Mouse (Mus musculus) midbrain, embryonic 12.5 days (tissue): ENCODE data around the gene Gm20388. TPM values are rescaled to one million over a fixed set of nuclear protein-coding genes. Genes with fewer than 3 reads are reported as not detected.
"Not testable (repeated sequence)": the region's sequence is repeated elsewhere in the genome, so short reads cannot be mapped to it uniquely, and the experiment has no call there.

Experiments
- ATAC-seq: fragments of 200-750 bp; cut with Nextera tagmentation; 2 replicates; pipeline ENCODE4 v1.8.0; 2017; ENCODE audit warnings: low read depth, moderate TSS enrichment, moderate library complexity; ENCODE audit not compliant: low FRiP score
- H3K27ac ChIP-seq: fragments of 300-500 bp; sonication (generic); replicated peaks from 2 replicates; pipeline ENCODE4 v1.5.1; 2016; ENCODE audit warnings: mild to moderate bottlenecking
- H3K27me3 ChIP-seq: fragments of 300-500 bp; sonication (generic); 2 replicates; pipeline ENCODE4 v1.6.1; 2016; ENCODE audit warnings: mild to moderate bottlenecking
- H3K36me3 ChIP-seq: fragments of 300-500 bp; sonication (generic); 2 replicates; pipeline ENCODE4 v1.6.1; 2016
- H3K4me1 ChIP-seq: fragments of 300-500 bp; sonication (generic); 2 replicates; pipeline ENCODE4 v1.6.1; 2016
- H3K4me2 ChIP-seq: fragments of 300-500 bp; sonication (generic); replicated peaks from 2 replicates; pipeline ENCODE4 v1.6.1; 2016; ENCODE audit warnings: mild to moderate bottlenecking, moderate library complexity
- H3K4me3 ChIP-seq: fragments of 300-500 bp; sonication (generic); 2 replicates; pipeline ENCODE4 v1.5.1; 2016; ENCODE audit warnings: mild to moderate bottlenecking
- H3K9ac ChIP-seq: fragments of 300-500 bp; sonication (generic); replicated peaks from 2 replicates; pipeline ENCODE4 v1.6.1; 2016; ENCODE audit warnings: mild to moderate bottlenecking, moderate library complexity
- H3K9me3 ChIP-seq: fragments of 300-500 bp; sonication (generic); 2 replicates; pipeline ENCODE4 v1.6.1; 2016; ENCODE audit warnings: mild to moderate bottlenecking
- WGBS: fragments of 180-500 bp; shearing (Covaris S2); methylation state at CpG from one replicate; pipeline ENCODE4 v1.1.7; 2016; 5-methylcytosine and 5-hydroxymethylcytosine counted together
- polyA plus RNA-seq: library from polyadenylated mRNA; unstranded; fragments of >200 nt; fragmentation: Nextera tagmentation; extraction: Ambion mirVana; gene quantifications from 2 replicates; pipeline ENCODE4 v1.2.1, GENCODE M21; 2016

Gene Gm20388
- polyA plus RNA-seq, 1 experiment from 2014 or later: not detected

GRCm38 (mm10) chr8:123248596-123248995 is 3338.0 kb downstream of the Gm20388 start:
- no peaks in the 10 kb centered on the region for H3K27me3 ChIP-seq
- no peak overlapping the region for H3K9ac ChIP-seq
- ATAC-seq: no peak
- H3K36me3 ChIP-seq: peaks cover 78% of the 10 kb centered on the region
- H3K4me1 ChIP-seq: peaks cover 10% of the 10 kb centered on the region
- H3K27ac ChIP-seq: no peak overlapping the region
- 92% methylated on average over 8 of the region's 8 CpGs for WGBS
- no peaks in the 10 kb centered on the region for H3K9me3 ChIP-seq
- no peak overlapping the region for H3K4me3 ChIP-seq
- H3K4me2 ChIP-seq: no peak overlapping the region

- 98% methylated on average over 5 of the region's 5 CpGs for WGBS
- H3K4me3 ChIP-seq: no peak overlapping the region
- peaks cover 57% of the 10 kb centered on the region for H3K36me3 ChIP-seq
- no peak overlapping the region for H3K27ac ChIP-seq
- H3K9me3 ChIP-seq: no peaks in the 10 kb centered on the region
- H3K4me2 ChIP-seq: no peak overlapping the region
- ATAC-seq: no peak
- H3K9ac ChIP-seq: no peak overlapping the region
- no peaks in the 10 kb centered on the region for H3K27me3 ChIP-seq
- H3K4me1 ChIP-seq: peaks cover 24% of the 10 kb centered on the region
These were observed 3340.3 kb downstream of the Gm20388 start for GRCm38 (mm10) chr8:123250940-123251339.

GRCm38 (mm10) chr8:123252925-123253324 is 3342.3 kb downstream of the Gm20388 start:
- H3K9ac ChIP-seq: peak overlapping the region; percentile 96; the same call in 1 of the 2 replicates
- WGBS: 65% methylated on average over 4 of the region's 4 CpGs
- H3K9me3 ChIP-seq: no peaks in the 10 kb centered on the region
- peaks cover 26% of the 10 kb centered on the region for H3K4me1 ChIP-seq
- no peaks in the 10 kb centered on the region for H3K27me3 ChIP-seq
- peak overlapping the region; percentile 99 for H3K4me2 ChIP-seq
- peaks cover 56% of the 10 kb centered on the region for H3K36me3 ChIP-seq
- H3K27ac ChIP-seq: no peak overlapping the region
- peak overlapping the region; percentile 94 for H3K4me3 ChIP-seq
- ATAC-seq: no peak

DNA sequence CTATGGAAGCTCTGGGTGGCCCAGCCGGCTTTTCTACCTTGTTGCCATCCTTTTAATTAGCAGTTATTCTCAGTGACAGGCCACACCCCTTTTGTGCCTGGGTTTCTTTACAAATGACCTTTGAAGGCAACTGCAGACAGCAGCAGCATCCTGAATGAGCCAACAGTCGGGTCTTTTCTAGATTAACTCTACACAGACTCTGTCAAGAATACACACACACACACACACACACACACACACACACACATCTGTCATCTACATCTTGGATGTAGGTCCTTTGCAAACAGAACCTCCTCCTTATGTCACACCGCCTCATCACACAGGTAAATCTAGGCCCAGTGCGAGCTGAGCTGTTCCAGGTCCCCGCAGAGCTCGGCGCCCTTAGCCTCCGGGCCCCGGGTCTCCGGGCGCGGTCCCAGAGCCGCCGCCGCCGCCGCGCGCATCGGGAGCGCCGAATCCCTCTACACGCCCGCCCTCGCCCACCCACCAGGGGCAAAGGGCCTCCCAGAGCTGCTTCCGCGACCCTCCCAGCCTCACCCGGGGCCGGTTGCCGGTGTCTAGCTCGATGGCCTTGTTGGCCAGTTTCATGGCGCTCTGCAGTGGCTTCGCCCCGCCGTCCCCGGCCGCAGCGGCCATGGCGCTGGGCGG is 3342.9 kb downstream of the Gm20388 start:
- peak; percentile 53; the same call in 1 of the 2 replicates for ATAC-seq
- Histone ChIP-seq H3K36me3 (peaks cover 56% of the 10 kb centered on the region), H3K4me3 (peak overlapping the region; percentile 94), H3K4me1 (peaks cover 26% of the 10 kb centered on the region), H3K9me3 (no peaks in the 10 kb centered on the region), H3K4me2 (peak overlapping the region; percentile 99), H3K27ac (peak overlapping the region; percentile 87), H3K9ac (peak overlapping the region; percentile 96), H3K27me3 (no peaks in the 10 kb centered on the region)
- WGBS: under 1% methylated on average over 38 of the region's 40 CpGs

- H3K36me3 ChIP-seq: peaks cover 56% of the 10 kb centered on the region
These were observed 3343.7 kb downstream of the Gm20388 start, which contains the start of the genes Zfp276 and Vps9d1 for GRCm38 (mm10) chr8:123254099-123254885. TSS of gene Zfp276 (plus strand) at chr8:123254195. TSS of gene Vps9d1 (minus strand) at chr8:123254348.

GRCm38 (mm10) chr8:123255170-123255569 is 3344.5 kb downstream of the Gm20388 start:
- peaks cover 57% of the 10 kb centered on the region for H3K36me3 ChIP-seq
- peaks cover 26% of the 10 kb centered on the region for H3K4me1 ChIP-seq
- ATAC-seq: no peak
- no peaks in the 10 kb centered on the region for H3K9me3 ChIP-seq
- H3K27me3 ChIP-seq: no peaks in the 10 kb centered on the region
- H3K4me3 ChIP-seq: peak overlapping the region; percentile 94
- H3K4me2 ChIP-seq: peak overlapping the region; percentile 99
- H3K9ac ChIP-seq: peak overlapping the region; percentile 96
- 75% methylated on average over 6 of the region's 6 CpGs for WGBS
- no peak overlapping the region for H3K27ac ChIP-seq

More at GRCm38 (mm10) chr8:123254099-123254885, 3343.7 kb downstream of the Gm20388 start, which contains the start of the genes Zfp276 and Vps9d1:
- Histone ChIP-seq H3K9me3 (no peaks in the 10 kb centered on the region), H3K27me3 (no peaks in the 10 kb centered on the region), H3K9ac (peak within 1 kb of the TSS; percentile 96), H3K4me1 (peaks cover 26% of the 10 kb centered on the region), H3K4me3 (peak within 1 kb of the TSS; percentile 94), H3K4me2 (peak within 1 kb of the TSS; percentile 99), H3K27ac (peak within 1 kb of the TSS; percentile 87)
- under 1% methylated on average over 93 of the region's 99 CpGs for WGBS
- peak; percentile 94 for ATAC-seq

- 81% methylated on average over 3 of the region's 3 CpGs for WGBS
- Histone ChIP-seq H3K27me3 (no peaks in the 10 kb centered on the region), H3K4me2 (no peak overlapping the region), H3K9ac (0 out of 2 replicates have a peak overlapping the region, but pooled peaks have one; percentile 21), H3K4me1 (peaks cover 26% of the 10 kb centered on the region), H3K27ac (no peak overlapping the region), H3K9me3 (no peaks in the 10 kb centered on the region), H3K4me3 (no peak overlapping the region), H3K36me3 (peaks cover 57% of the 10 kb centered on the region)
- ATAC-seq: no peak
These were observed 3346.5 kb downstream of the Gm20388 start for GRCm38 (mm10) chr8:123257114-123257513.

GRCm38 (mm10) chr8:123257593-123257992 is 3347.0 kb downstream of the Gm20388 start:
- H3K27me3 ChIP-seq, ATAC-seq, H3K9ac ChIP-seq, H3K9me3 ChIP-seq, H3K4me3 ChIP-seq, H3K4me2 ChIP-seq, H3K27ac ChIP-seq: not testable (repeated sequence)
- Histone ChIP-seq H3K4me1 (peaks cover 24% of the 10 kb centered on the region), H3K36me3 (peaks cover 57% of the 10 kb centered on the region)
- 91% methylated on average over 8 of the region's 8 CpGs for WGBS

DNA sequence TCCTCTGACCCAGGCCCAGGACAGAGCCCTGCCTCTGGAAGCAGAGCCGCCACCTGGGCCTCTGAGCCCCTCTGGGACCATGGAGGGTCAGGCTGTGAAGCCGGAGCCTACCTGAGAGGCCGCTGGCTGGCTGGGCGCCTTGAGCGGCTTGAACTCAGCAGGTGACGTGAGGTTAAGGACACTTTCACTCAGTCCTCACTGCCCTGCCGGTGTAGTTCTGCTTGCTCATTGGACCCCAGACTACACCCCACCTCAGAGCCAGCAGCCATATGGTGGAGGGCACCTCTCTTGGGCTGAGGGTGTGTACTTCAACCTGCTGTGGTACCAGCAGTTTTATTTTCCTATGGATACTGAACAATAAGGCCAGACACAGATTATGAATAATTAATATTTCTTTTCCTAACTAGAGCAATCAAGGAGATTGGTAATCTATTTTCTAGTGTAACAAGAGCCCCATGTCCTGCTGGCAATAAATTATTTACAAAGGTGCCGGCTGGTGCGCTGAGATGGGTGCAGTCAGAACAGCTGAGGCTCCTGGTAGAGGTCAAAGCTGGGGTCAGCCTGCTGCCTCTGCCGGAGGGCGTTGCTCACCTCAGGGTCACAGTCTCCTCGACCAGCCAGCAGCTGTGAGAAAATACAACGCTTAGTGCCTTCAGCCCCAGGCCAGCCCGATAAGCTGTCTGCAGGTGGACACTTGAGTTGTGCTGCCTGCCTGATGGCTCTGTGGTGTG is 3357.4 kb downstream of the Gm20388 start:
- 81% methylated on average over 14 of the region's 14 CpGs for WGBS
- Histone ChIP-seq H3K4me1 (no peaks in the 10 kb centered on the region), H3K4me2 (no peak overlapping the region), H3K27ac (0 out of 2 replicates have a peak overlapping the region, but pooled peaks have one; percentile 39), H3K4me3 (no peak overlapping the region), H3K27me3 (no peaks in the 10 kb centered on the region), H3K36me3 (peaks cover 76% of the 10 kb centered on the region), H3K9ac (no peak overlapping the region), H3K9me3 (no peaks in the 10 kb centered on the region)
- 0 out of 2 replicates have a peak, but pooled peaks have one; percentile 38 for ATAC-seq

- no peak overlapping the region for H3K27ac ChIP-seq
- peaks cover 53% of the 10 kb centered on the region for H3K36me3 ChIP-seq
- no peak for ATAC-seq
These were observed 3360.5 kb downstream of the Gm20388 start for GRCm38 (mm10) chr8:123271147-123271546.

GRCm38 (mm10) chr8:123271901-123272300 is 3361.3 kb downstream of the Gm20388 start:
- H3K4me2 ChIP-seq: no peak overlapping the region
- H3K27ac ChIP-seq: no peak overlapping the region
- no peak overlapping the region for H3K9ac ChIP-seq
- no peak overlapping the region for H3K4me3 ChIP-seq
- WGBS: 76% methylated on average over 4 of the region's 4 CpGs
- H3K9me3 ChIP-seq: no peaks in the 10 kb centered on the region
- no peak for ATAC-seq
- H3K36me3 ChIP-seq: peaks cover 45% of the 10 kb centered on the region
- H3K27me3 ChIP-seq: no peaks in the 10 kb centered on the region
- H3K4me1 ChIP-seq: no peaks in the 10 kb centered on the region

More at GRCm38 (mm10) chr8:123271147-123271546, 3360.5 kb downstream of the Gm20388 start:
- H3K4me3 ChIP-seq: no peak overlapping the region
- H3K27me3 ChIP-seq: no peaks in the 10 kb centered on the region
- H3K4me2 ChIP-seq: no peak overlapping the region
- H3K9ac ChIP-seq: no peak overlapping the region
- no peaks in the 10 kb centered on the region for H3K4me1 ChIP-seq
- WGBS: 91% methylated on average over 10 of the region's 10 CpGs
- no peaks in the 10 kb centered on the region for H3K9me3 ChIP-seq
